Mouse (Mus musculus) embryonic facial prominence, embryonic 15.5 days (tissue): ENCODE measurements around the gene Hist1h2bl. TPM values are rescaled to one million over a fixed set of nuclear protein-coding genes. Genes with fewer than 3 reads are reported as not detected.

Source experiments
- ATAC-seq: fragments of 200-750 bp; cut with Nextera tagmentation; 2 replicates; pipeline ENCODE4 v1.8.0; 2017; ENCODE audit warnings: low read depth, moderate TSS enrichment; ENCODE audit not compliant: insufficient number of reproducible peaks, low FRiP score, low TSS enrichment
- H3K27ac ChIP-seq: fragments of 300-500 bp; sonication (generic); replicated peaks from 2 replicates; pipeline ENCODE4 v1.5.1; 2015; ENCODE audit warnings: mild to moderate bottlenecking, inconsistent platforms
- H3K27me3 ChIP-seq: fragments of 300-500 bp; sonication (generic); 2 replicates; pipeline ENCODE4 v1.6.1; 2015; ENCODE audit warnings: inconsistent platforms
- H3K36me3 ChIP-seq: fragments of 300-500 bp; sonication (generic); 2 replicates; pipeline ENCODE4 v1.6.1; 2015; ENCODE audit warnings: mild to moderate bottlenecking, inconsistent platforms
- H3K4me1 ChIP-seq: fragments of 300-500 bp; sonication (generic); 2 replicates; pipeline ENCODE4 v1.6.1; 2015; ENCODE audit warnings: inconsistent platforms
- H3K4me2 ChIP-seq: fragments of 300-500 bp; sonication (generic); replicated peaks from 2 replicates; pipeline ENCODE4 v1.6.1; 2015; ENCODE audit warnings: mild to moderate bottlenecking, inconsistent platforms
- H3K4me3 ChIP-seq: fragments of 300-500 bp; sonication (generic); replicated peaks from 2 replicates; pipeline ENCODE4 v1.5.1; 2015; ENCODE audit warnings: mild to moderate bottlenecking, inconsistent platforms
- H3K9ac ChIP-seq: fragments of 300-500 bp; sonication (generic); 2 replicates; pipeline ENCODE4 v1.6.1; 2015; ENCODE audit warnings: inconsistent platforms
- H3K9me3 ChIP-seq: fragments of 300-500 bp; sonication (generic); replicated peaks from 2 replicates; pipeline ENCODE4 v1.6.1; 2016; ENCODE audit warnings: inconsistent platforms
- WGBS: fragments of 180-500 bp; shearing (Covaris S2); methylation state at CpG from one replicate; pipeline ENCODE4 v1.1.7; 2015; 5-methylcytosine and 5-hydroxymethylcytosine counted together
- microRNA-seq: library from miRNA; unstranded; fragments of <30 nt; microRNA quantifications from one replicate; pipeline ENCODE4, GENCODE M21; 2016; ENCODE audit warnings: borderline number of aligned reads
- polyA plus RNA-seq: library from polyadenylated mRNA; unstranded; fragments of >200 nt; fragmentation: Nextera tagmentation; extraction: Ambion mirVana; gene quantifications from 2 replicates; pipeline ENCODE4 v1.2.1, GENCODE M21; 2015

The Hist1h2bl gene
- polyA plus RNA-seq, 1 experiment from 2014 or later = 2.0 TPM

GRCm38 (mm10) chr13:21710031-21710711 lies 5.8 kb downstream of the Hist1h2bl start:
- Histone ChIP-seq H3K9me3 (no peaks in the 10 kb centered on the region), H3K9ac (peak overlapping the region; percentile 51), H3K27ac (peak overlapping the region; percentile 91), H3K36me3 (no peaks in the 10 kb centered on the region), H3K27me3 (no peaks in the 10 kb centered on the region), H3K4me3 (peak overlapping the region; percentile 76), H3K4me2 (peak overlapping the region; percentile 56), H3K4me1 (peaks cover 12% of the 10 kb centered on the region)
- ATAC-seq = peak; percentile 81
- under 1% methylated on average over 32 of the region's 32 CpGs for WGBS

GRCm38 (mm10) chr13:21706669-21707068 lies 9.3 kb downstream of the Hist1h2bl start:
- H3K4me3 ChIP-seq = no peak overlapping the region
- H3K36me3 ChIP-seq = no peaks in the 10 kb centered on the region
- WGBS = 73% methylated on average over 4 of the region's 4 CpGs
- no peaks in the 10 kb centered on the region for H3K27me3 ChIP-seq
- no peak for ATAC-seq
- no peaks in the 10 kb centered on the region for H3K9me3 ChIP-seq
- H3K4me2 ChIP-seq = no peak overlapping the region
- H3K4me1 ChIP-seq = peaks cover 7% of the 10 kb centered on the region; the same call in 1 of the 2 replicates
- H3K9ac ChIP-seq = no peak overlapping the region
- H3K27ac ChIP-seq = no peak overlapping the region

GRCm38 (mm10) chr13:21697811-21698210 lies 18.1 kb downstream of the Hist1h2bl start, which contains the start of gene Olfr1359:
Olfr1359 (plus strand) TSS chr13:21698111.
- no peak within 1 kb of the TSS for H3K9ac ChIP-seq
- no peaks in the 10 kb centered on the region for H3K36me3 ChIP-seq
- no peaks in the 10 kb centered on the region for H3K27me3 ChIP-seq
- H3K4me2 ChIP-seq = no peak within 1 kb of the TSS
- no peak within 1 kb of the TSS for H3K4me3 ChIP-seq
- no peak within 1 kb of the TSS for H3K27ac ChIP-seq
- ATAC-seq = no peak
- H3K9me3 ChIP-seq = no peaks in the 10 kb centered on the region
- H3K4me1 ChIP-seq = no peaks in the 10 kb centered on the region

- H3K27ac ChIP-seq = no peak within 1 kb of the TSS
- WGBS = 81% methylated on average over 2 of the region's 2 CpGs
Observed at GRCm38 (mm10) chr13:21677305-21677704, 38.6 kb downstream of the Hist1h2bl start, which contains the start of gene Olfr1360. Olfr1360 (minus strand) TSS chr13:21677405.

More at GRCm38 (mm10) chr13:21677305-21677704, 38.6 kb downstream of the Hist1h2bl start, which contains the start of gene Olfr1360:
- Histone ChIP-seq H3K4me2 (no peak within 1 kb of the TSS), H3K9ac (no peak within 1 kb of the TSS), H3K4me1 (no peaks in the 10 kb centered on the region), H3K9me3 (no peaks in the 10 kb centered on the region), H3K27me3 (no peaks in the 10 kb centered on the region), H3K4me3 (no peak within 1 kb of the TSS), H3K36me3 (no peaks in the 10 kb centered on the region)
- ATAC-seq = no peak

Small RNA genes lying within 50 kb of the gene (microRNA-seq; reads per million reads assigned to microRNA genes)
- gene Gm44357 (not detected), gene Gm44367 (not detected), gene Gm44454 (not detected)

Other genes starting within 250 kb of the Hist1h2bl start
- 2.1 and 2.3 TPM in 2 replicates for gene Nkapl, start 247.6 kb downstream of the Hist1h2bl start, polyA plus RNA-seq
- gene Zkscan4, start 237.2 kb downstream of the Hist1h2bl start, polyA plus RNA-seq = 3.7 and 4.3 TPM in 2 replicates
- gene Gm10065, start 236.7 kb downstream of the Hist1h2bl start, polyA plus RNA-seq = 1.8 TPM in 1 of 2 replicates, not detected in the other
- 0.37 and 1.6 TPM in 2 replicates for gene AK157302, start 220.9 kb downstream of the Hist1h2bl start, polyA plus RNA-seq
- 5.6 and 18.4 TPM in 2 replicates for gene Gm11273, start 214.7 kb downstream of the Hist1h2bl start, polyA plus RNA-seq
- gene Zkscan8, start 185.0 kb downstream of the Hist1h2bl start, polyA plus RNA-seq = 5.6 and 6.6 TPM in 2 replicates
- 0.17 and 0.22 TPM in 2 replicates for gene Olfr1366, start 173.3 kb downstream of the Hist1h2bl start, polyA plus RNA-seq
- 0.07 and 0.19 TPM in 2 replicates for gene Olfr1535, start 156.2 kb downstream of the Hist1h2bl start, polyA plus RNA-seq
- gene Olfr1364, start 134.4 kb downstream of the Hist1h2bl start, polyA plus RNA-seq = 0.11 TPM in 1 of 2 replicates, not detected in the other
- gene Olfr1362, start 102.1 kb downstream of the Hist1h2bl start, polyA plus RNA-seq = 0.13 TPM in 1 of 2 replicates, not detected in the other
- not detected in 2 replicates for gene Olfr11, start 73.6 kb downstream of the Hist1h2bl start, polyA plus RNA-seq
- gene Olfr1361, start 52.8 kb downstream of the Hist1h2bl start, polyA plus RNA-seq = 0.48 and 0.68 TPM in 2 replicates
- not detected in 2 replicates for gene Olfr1360, start 38.7 kb downstream of the Hist1h2bl start, polyA plus RNA-seq
- 0.05 and 0.27 TPM in 2 replicates for gene Olfr1359, start 18.0 kb downstream of the Hist1h2bl start, polyA plus RNA-seq
- 6.9 and 13.7 TPM in 2 replicates for gene Hist1h2ai, start 279 bp upstream of the Hist1h2bl start, polyA plus RNA-seq
- gene Hist1h3h, start 1.5 kb upstream of the Hist1h2bl start, polyA plus RNA-seq = 6.6 and 7.1 TPM in 2 replicates
- 1.8 and 4.1 TPM in 2 replicates for gene Hist1h2bm, start 5.9 kb upstream of the Hist1h2bl start, polyA plus RNA-seq
- gene Hist1h4j, start 18.9 kb upstream of the Hist1h2bl start, polyA plus RNA-seq = 1.7 and 1.9 TPM in 2 replicates
- gene Hist1h4k, start 34.4 kb upstream of the Hist1h2bl start, polyA plus RNA-seq = 1.5 and 2.9 TPM in 2 replicates
- gene Hist1h2ak, start 37.7 kb upstream of the Hist1h2bl start, polyA plus RNA-seq = 16.1 and 25.2 TPM in 2 replicates
- 3.4 and 3.6 TPM in 2 replicates for gene Hist1h2bn, start 38.0 kb upstream of the Hist1h2bl start, polyA plus RNA-seq
- 16.8 and 19.6 TPM in 2 replicates for gene Hist1h1b, start 64.5 kb upstream of the Hist1h2bl start, polyA plus RNA-seq
- 86.2 and 99.0 TPM in 2 replicates for gene Hist1h3i, start 67.2 kb upstream of the Hist1h2bl start, polyA plus RNA-seq
- gene Hist1h2an, start 71.1 kb upstream of the Hist1h2bl start, polyA plus RNA-seq = 2.5 and 10.7 TPM in 2 replicates
- gene Hist1h2bp, start 71.3 kb upstream of the Hist1h2bl start, polyA plus RNA-seq = 1.0 and 2.8 TPM in 2 replicates
- gene Hist1h2bq, start 94.1 kb upstream of the Hist1h2bl start, polyA plus RNA-seq = 12.0 and 14.0 TPM in 2 replicates
- not detected in 2 replicates for gene Hist1h2ao, start 94.3 kb upstream of the Hist1h2bl start, polyA plus RNA-seq
- not detected in 2 replicates for gene Hist1h4m, start 95.6 kb upstream of the Hist1h2bl start, polyA plus RNA-seq
- 10.7 and 11.9 TPM in 2 replicates for gene Hist1h4n, start 116.1 kb upstream of the Hist1h2bl start, polyA plus RNA-seq
- gene Hist1h2ap, start 117.4 kb upstream of the Hist1h2bl start, polyA plus RNA-seq = 2,761 and 2,921 TPM in 2 replicates
- 14.2 and 14.7 TPM in 2 replicates for gene Hist1h2br, start 117.6 kb upstream of the Hist1h2bl start, polyA plus RNA-seq
- 7.7 and 9.0 TPM in 2 replicates for gene Zfp184, start 229.0 kb upstream of the Hist1h2bl start, polyA plus RNA-seq